Mouse (Mus musculus) adrenal gland, postnatal 14 days (tissue): Measurements from ENCODE around the gene Cysltr2. TPM values are rescaled to one million over a fixed set of nuclear protein-coding genes. Genes with fewer than 3 reads are reported as not detected.
A peak's percentile ranks its signal among the peaks of the same experiment; 100 is the strongest.

ENCODE experiments used
- DNase-seq: peaks from one replicate; pipeline ENCODE4 v3.0.0; 2021; ENCODE audit warnings: mixed read lengths
- total RNA-seq: library from RNA; stranded (reverse); gene quantifications from 2 replicates; pipeline ENCODE4 v1.2.3, GENCODE M21; 2021

Gene Cysltr2
- total RNA-seq, 1 experiment from 2014 or later: 0.63 TPM

DNA sequence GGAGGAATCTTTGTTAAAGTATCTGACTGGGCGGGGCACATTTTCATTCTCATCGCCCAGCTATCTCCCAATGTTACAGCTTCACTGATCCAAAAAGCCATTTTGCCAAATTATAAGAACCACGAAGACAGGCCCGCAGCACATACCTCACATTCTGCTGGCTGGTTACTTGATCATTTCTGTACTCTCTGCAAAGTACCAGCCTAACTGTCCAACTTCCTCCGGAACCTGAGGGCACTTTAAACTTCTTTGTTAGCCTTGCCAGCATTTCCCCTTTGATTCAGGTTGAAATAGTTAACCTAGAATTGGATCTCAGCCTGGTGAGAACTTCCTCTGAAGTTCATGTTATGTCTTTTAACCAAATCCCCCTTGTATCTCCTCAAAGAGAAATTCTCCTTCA, 63.8 kb downstream of the Cysltr2 start:
- DNase-seq: no peak

DNA sequence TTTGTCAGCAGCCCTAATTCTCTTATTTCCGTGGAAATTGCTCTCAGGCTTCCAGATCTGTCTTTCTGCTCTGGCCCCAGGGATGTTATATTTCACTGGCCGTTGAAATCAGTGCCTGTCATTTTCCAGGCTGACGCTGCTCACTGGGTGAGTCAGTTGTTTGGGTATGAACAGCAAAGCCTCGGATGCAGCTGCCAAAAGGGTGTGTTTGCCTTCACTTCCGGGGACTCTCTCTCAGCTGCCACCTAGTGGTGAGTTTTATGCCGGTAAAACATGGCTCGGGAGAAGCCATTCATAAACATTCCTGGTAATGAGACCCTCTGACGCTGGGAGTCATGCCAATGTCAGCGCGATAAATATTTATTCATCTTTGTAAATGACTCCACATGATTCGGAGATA, 65.5 kb downstream of the Cysltr2 start:
- DNase-seq: peak; percentile 92

DNA sequence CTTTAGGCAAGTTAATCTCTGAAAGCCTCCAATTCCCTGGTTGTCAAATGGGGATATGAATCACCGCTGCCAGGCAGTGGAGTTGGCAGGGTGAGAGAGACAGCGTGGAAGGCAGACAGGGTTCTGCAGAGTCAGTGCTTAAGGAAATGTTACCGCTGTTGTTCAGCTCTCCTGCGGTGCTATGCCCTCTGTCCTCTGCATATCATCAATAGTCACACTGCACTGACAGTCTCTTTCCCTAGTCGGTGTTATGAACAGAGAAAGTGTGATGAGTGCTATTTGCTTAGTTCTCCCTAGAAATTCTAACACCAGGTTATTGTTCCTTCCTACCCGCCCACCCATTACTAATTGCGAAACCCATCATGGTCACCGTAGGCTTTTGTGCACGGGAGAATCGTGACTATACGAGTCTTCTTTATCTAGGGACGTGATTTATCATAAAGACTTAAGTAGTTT, 65.9 kb downstream of the Cysltr2 start:
- peak; percentile 52 for DNase-seq

DNA sequence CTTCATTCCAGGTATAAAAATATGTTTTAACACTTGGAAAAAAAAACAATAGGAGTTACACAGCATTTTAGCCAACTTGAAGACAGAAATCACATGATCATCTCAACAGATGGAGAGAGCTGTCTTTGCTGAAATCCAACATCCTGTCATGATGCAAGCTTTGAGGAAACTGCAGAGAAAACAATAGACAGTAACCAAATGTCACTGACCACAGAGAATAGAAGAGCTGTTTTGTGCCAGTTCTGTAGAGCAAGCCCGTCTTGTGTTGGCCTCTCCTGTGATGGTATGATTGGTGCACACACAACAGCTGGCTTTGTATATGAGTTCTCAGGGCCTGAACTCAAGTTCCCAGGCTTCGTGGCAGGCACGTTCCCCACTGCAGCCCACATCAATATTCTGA, 68.2 kb downstream of the Cysltr2 start:
- no peak for DNase-seq

DNA sequence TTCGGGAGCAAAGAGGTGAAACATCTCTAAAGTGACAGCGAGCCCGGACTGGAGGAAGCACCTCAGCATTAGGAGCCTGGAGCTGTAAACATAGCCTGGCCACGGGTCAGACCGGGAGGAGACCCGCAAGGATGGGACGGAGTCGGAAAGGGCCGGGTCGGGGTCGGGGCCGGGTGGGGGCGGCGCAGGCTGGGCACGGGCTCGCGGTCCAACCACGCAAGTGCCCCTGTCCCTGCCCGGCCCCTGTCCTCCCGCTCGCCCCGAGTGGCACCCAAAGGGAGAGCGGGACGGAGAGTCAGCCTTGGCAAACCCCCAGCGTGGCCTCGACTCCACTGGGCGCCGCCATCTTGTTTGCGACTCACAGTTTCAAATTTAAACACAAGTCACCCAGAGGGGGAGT, 68.8 kb downstream of the Cysltr2 start:
- no peak for DNase-seq

- DNase-seq: no peak
These were observed 72.8 kb downstream of the Cysltr2 start for GRCm38 (mm10) chr14:72976111-72976510.

Other genes starting within 250 kb of the Cysltr2 start
- 39.5 and 41.3 TPM in 2 replicates for gene Rcbtb2, start 73.9 kb upstream of the Cysltr2 start, total RNA-seq
- gene Lpar6, start 188.8 kb upstream of the Cysltr2 start, total RNA-seq: 7.8 and 9.6 TPM in 2 replicates